Mouse (Mus musculus) layer of hippocampus, adult 18-20 months (tissue): ENCODE results near the gene Nfe2. TPM values are rescaled to one million over a fixed set of nuclear protein-coding genes. Genes with fewer than 3 reads are reported as not detected.
A peak's percentile ranks its signal among the peaks of the same experiment; 100 is the strongest.

Experiments
- DNase-seq, 2 experiments: peaks; one replicate each; pipeline ENCODE4 v3.0.0; 2022; ENCODE audit warnings: low spot score in 2 of 2
- microRNA-seq, 2 experiments: library from miRNA; unstranded; fragments of <30 nt; microRNA quantifications; one replicate each; pipeline ENCODE4 v1.2.0; 2021
- total RNA-seq, 2 experiments: library from RNA; stranded (reverse); gene quantifications; 2 replicates each; pipeline ENCODE4 v1.2.3; 2021

Nfe2 gene
- total RNA-seq, 2 experiments from 2014 or later, result not detected

DNA sequence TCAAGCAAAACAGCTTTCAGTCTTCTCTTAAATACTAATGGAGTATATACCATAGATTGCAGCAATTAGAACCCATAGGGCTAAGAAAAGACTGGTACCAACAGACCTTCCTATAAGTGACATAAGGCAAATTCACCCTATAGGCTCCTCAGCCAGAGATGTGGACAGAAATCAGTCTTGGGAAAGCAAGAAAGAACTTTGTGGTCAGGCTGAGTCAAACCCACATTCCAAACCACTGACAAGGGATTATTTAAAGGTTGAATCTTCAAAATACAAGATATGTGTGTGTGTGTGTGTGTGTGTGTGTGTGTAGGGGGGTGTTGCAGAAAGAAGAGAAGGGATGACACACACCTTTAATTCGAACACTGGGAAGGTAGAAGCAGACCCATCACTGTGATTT lies 36.8 kb downstream of the Nfe2 start:
- no peak for DNase-seq

- no peak for DNase-seq
Observed at GRCm38 (mm10) chr15:103220785-103221184, 37.4 kb downstream of the Nfe2 start.

DNA sequence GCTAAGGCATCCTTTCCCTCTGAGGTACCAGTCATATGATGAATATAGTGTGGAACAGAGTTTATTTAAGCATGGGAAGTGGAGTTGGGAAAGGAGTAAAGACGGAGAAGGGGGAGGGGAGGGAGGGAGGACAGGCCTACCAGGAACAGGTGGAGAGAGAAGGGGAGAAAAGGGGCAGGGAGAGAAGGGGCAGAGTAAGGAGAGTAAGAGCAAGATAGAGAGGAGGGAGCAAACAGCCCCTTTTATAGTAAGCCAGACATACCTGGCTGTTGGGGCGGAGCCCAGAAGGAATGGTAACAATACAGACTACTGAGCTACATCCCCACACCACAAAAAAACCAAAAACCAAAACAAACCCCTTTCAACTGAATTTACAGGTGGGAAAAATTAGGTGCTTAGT lies 42.2 kb downstream of the Nfe2 start:
- no peak for DNase-seq

GRCm38 (mm10) chr15:103214971-103215907 lies 43.0 kb downstream of the Nfe2 start:
- peak; percentile 87 to 92 for DNase-seq

DNA sequence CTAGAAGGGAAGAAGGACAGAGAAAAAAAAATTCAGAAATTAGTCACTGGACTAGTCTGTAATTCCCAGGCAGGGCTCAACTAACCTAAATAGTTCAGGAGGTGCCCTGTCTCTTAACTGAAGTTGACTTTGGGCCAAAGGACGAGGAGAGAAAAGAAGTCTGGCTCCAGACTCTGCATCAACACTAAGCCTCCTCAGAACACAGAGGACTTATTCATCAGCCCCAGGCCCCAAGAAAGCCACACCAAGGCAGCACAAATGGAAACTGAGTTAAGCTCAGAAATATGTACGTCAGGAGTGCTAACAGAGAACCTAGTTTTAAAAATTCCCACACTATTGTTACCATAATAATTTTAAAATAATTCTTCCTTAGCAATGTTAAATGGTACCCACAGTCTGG lies 44.1 kb downstream of the Nfe2 start:
- DNase-seq, result peak in 1 of 2 experiments; percentile 37

DNA sequence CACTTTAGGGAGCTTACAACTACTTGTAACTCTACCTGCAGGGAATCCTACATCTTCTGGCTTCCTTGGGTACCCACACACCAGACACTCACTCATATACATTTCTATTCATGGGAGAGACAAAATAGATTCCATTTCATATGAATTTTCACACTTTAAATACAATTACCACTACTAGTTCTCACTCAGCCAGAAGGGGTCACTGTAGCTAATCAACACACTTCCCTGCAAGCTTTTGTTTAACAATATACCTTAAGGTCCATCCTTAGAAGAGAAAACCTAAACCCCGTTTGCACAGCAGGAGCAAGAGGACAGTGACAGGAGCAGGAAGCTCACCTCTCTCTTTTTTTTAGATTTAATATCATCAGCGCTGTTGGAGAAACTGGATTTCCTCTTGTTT lies 53.0 kb downstream of the Nfe2 start:
- DNase-seq, result no peak

- DNase-seq, result no peak
Observed at GRCm38 (mm10) chr15:103202088-103202793, 56.0 kb downstream of the Nfe2 start.

Small RNA genes lying within 50 kb of the gene (microRNA-seq; reads per million reads assigned to microRNA genes)
- 89.7 to 114 reads per million in 2 experiments for gene Mir148b

Other genes with a start within 250 kb of the Nfe2 start
- gene Hoxc4, start 239.5 kb downstream of the Nfe2 start, total RNA-seq, result not detected
- 10 to 100 TPM; 18.3 to 19.9 TPM for gene Smug1, start 91.3 kb downstream of the Nfe2 start, total RNA-seq
- gene Cbx5, start 18.6 kb downstream of the Nfe2 start, total RNA-seq, result 100 to 1,000 TPM; 174 to 190 TPM
- gene Hnrnpa1, start 18.0 kb downstream of the Nfe2 start, total RNA-seq, result 100 to 1,000 TPM; 239 to 256 TPM
- 100 to 1,000 TPM in 1 of 2 experiments, 10 to 100 TPM in 1; 97.0 to 100 TPM for gene Copz1, start 14.3 kb upstream of the Nfe2 start, total RNA-seq
- gene Gpr84, start 52.2 kb upstream of the Nfe2 start, total RNA-seq, result under 1 TPM; 0.54 to 0.63 TPM
- gene Zfp385a, start 81.7 kb upstream of the Nfe2 start, total RNA-seq, result 10 to 100 TPM; 43.7 to 49.8 TPM
- gene Itga5, start 108.4 kb upstream of the Nfe2 start, total RNA-seq, result 1 to 10 TPM; 1.1 to 1.2 TPM
- not detected for gene Gtsf1, start 172.1 kb upstream of the Nfe2 start, total RNA-seq
- gene Gtsf2, start 190.1 kb upstream of the Nfe2 start, total RNA-seq, result not detected
- gene Nckap1l, start 195.4 kb upstream of the Nfe2 start, total RNA-seq, result 1 to 10 TPM; 7.4 to 8.8 TPM
- gene Pde1b, start 244.6 kb upstream of the Nfe2 start, total RNA-seq, result 100 to 1,000 TPM; 111 to 112 TPM